Mouse (Mus musculus): ENCODE data around the gene Med12l. TPM values are rescaled to one million over a fixed set of nuclear protein-coding genes. Genes with fewer than 3 reads are reported as not detected.

The Med12l gene
- polyA plus RNA-seq, 1 experiment, result 0.71 TPM

GRCm38 (mm10) chr3:59191674-59192073 lies 186.0 kb downstream of the Med12l start:
- TF ChIP-seq POLR2A (IDR thresholded peaks at IDR 0.05; ENCODE audit: borderline replicate concordance, extremely low read depth, low read depth, low read length) (no peak), CTCF (IDR thresholded peaks at IDR 0.05; ENCODE audit: insufficient read depth, low read length) (no peak)
- WGBS, result 92% methylated on average over 6 of the region's 6 CpGs
- Histone ChIP-seq H3K4me1 (ENCODE audit: control insufficient read depth, insufficient read depth, low read length) (no peaks in the 10 kb centered on the region), H3K4me3 (replicated peaks; ENCODE audit: extremely low read depth, low read depth, low read length) (no peak overlapping the region)
- no peak for DNase-seq

GRCm38 (mm10) chr3:59194099-59194498 lies 188.5 kb downstream of the Med12l start:
- DNase-seq, result no peak
- WGBS, result 87% methylated on average over 7 of the region's 7 CpGs
- H3K4me3 ChIP-seq (replicated peaks; ENCODE audit: extremely low read depth, low read depth, low read length), result no peak overlapping the region
- no peaks in the 10 kb centered on the region for H3K4me1 ChIP-seq (ENCODE audit: control insufficient read depth, insufficient read depth, low read length)
- TF ChIP-seq CTCF (IDR thresholded peaks at IDR 0.05; ENCODE audit: insufficient read depth, low read length), result no peak
- no peak for TF ChIP-seq POLR2A (IDR thresholded peaks at IDR 0.05; ENCODE audit: borderline replicate concordance, extremely low read depth, low read depth, low read length)

- 84% methylated on average over 7 of the region's 7 CpGs for WGBS
- no peak within 1 kb of the TSS for H3K4me3 ChIP-seq (replicated peaks; ENCODE audit: extremely low read depth, low read depth, low read length)
- no peak for DNase-seq
- H3K4me1 ChIP-seq (ENCODE audit: control insufficient read depth, insufficient read depth, low read length), result no peaks in the 10 kb centered on the region
- no peak for TF ChIP-seq CTCF (IDR thresholded peaks at IDR 0.05; ENCODE audit: insufficient read depth, low read length)
- TF ChIP-seq POLR2A (IDR thresholded peaks at IDR 0.05; ENCODE audit: borderline replicate concordance, extremely low read depth, low read depth, low read length), result no peak
Observed at GRCm38 (mm10) chr3:59194938-59195337, 189.3 kb downstream of the Med12l start, which contains the start of gene Gpr87. Gene Gpr87, minus strand, starts transcription at chr3:59195104.

- TF ChIP-seq CTCF (IDR thresholded peaks at IDR 0.05; ENCODE audit: insufficient read depth, low read length), result no peak
- TF ChIP-seq POLR2A (IDR thresholded peaks at IDR 0.05; ENCODE audit: borderline replicate concordance, extremely low read depth, low read depth, low read length), result no peak
- Histone ChIP-seq H3K4me1 (ENCODE audit: control insufficient read depth, insufficient read depth, low read length) (no peaks in the 10 kb centered on the region), H3K4me3 (replicated peaks; ENCODE audit: extremely low read depth, low read depth, low read length) (no peak overlapping the region)
- no peak for DNase-seq
- WGBS, result 59% methylated on average over 4 of the region's 4 CpGs
Observed at GRCm38 (mm10) chr3:59197329-59197948, 191.8 kb downstream of the Med12l start.

- 62% methylated on average over 8 of the region's 8 CpGs for WGBS
- no peak for TF ChIP-seq CTCF (IDR thresholded peaks at IDR 0.05; ENCODE audit: insufficient read depth, low read length)
- no peak for TF ChIP-seq POLR2A (IDR thresholded peaks at IDR 0.05; ENCODE audit: borderline replicate concordance, extremely low read depth, low read depth, low read length)
- Histone ChIP-seq H3K4me3 (replicated peaks; ENCODE audit: extremely low read depth, low read depth, low read length) (no peak overlapping the region), H3K4me1 (ENCODE audit: control insufficient read depth, insufficient read depth, low read length) (peaks cover 3% of the 10 kb centered on the region; the same call in 1 of the 2 replicates)
- DNase-seq, result peak; percentile 22
Observed at GRCm38 (mm10) chr3:59203802-59204520, 198.3 kb downstream of the Med12l start.

GRCm38 (mm10) chr3:59204719-59205503 lies 199.3 kb downstream of the Med12l start:
- DNase-seq, result no peak
- WGBS, result 50% methylated on average over 11 of the region's 11 CpGs
- H3K4me3 ChIP-seq (replicated peaks; ENCODE audit: extremely low read depth, low read depth, low read length), result no peak overlapping the region
- TF ChIP-seq CTCF (IDR thresholded peaks at IDR 0.05; ENCODE audit: insufficient read depth, low read length) (no peak), POLR2A (IDR thresholded peaks at IDR 0.05; ENCODE audit: borderline replicate concordance, extremely low read depth, low read depth, low read length) (no peak)
- H3K4me1 ChIP-seq (ENCODE audit: control insufficient read depth, insufficient read depth, low read length), result peaks cover 3% of the 10 kb centered on the region; the same call in 1 of the 2 replicates

GRCm38 (mm10) chr3:59205941-59206340 lies 200.3 kb downstream of the Med12l start:
- WGBS, result 48% methylated on average over 4 of the region's 4 CpGs
- TF ChIP-seq POLR2A (IDR thresholded peaks at IDR 0.05; ENCODE audit: borderline replicate concordance, extremely low read depth, low read depth, low read length) (no peak), CTCF (IDR thresholded peaks at IDR 0.05; ENCODE audit: insufficient read depth, low read length) (no peak)
- Histone ChIP-seq H3K4me1 (ENCODE audit: control insufficient read depth, insufficient read depth, low read length) (peaks cover 3% of the 10 kb centered on the region; the same call in 1 of the 2 replicates), H3K4me3 (replicated peaks; ENCODE audit: extremely low read depth, low read depth, low read length) (no peak overlapping the region)
- no peak for DNase-seq

- no peak overlapping the region for H3K4me3 ChIP-seq (replicated peaks; ENCODE audit: extremely low read depth, low read depth, low read length)
- TF ChIP-seq CTCF (IDR thresholded peaks at IDR 0.05; ENCODE audit: insufficient read depth, low read length), result peak; percentile 47; the same call in 1 of the 2 replicates
- no peak for TF ChIP-seq POLR2A (IDR thresholded peaks at IDR 0.05; ENCODE audit: borderline replicate concordance, extremely low read depth, low read depth, low read length)
- WGBS, result 65% methylated on average over 4 of the region's 4 CpGs
- no peak for DNase-seq
- H3K4me1 ChIP-seq (ENCODE audit: control insufficient read depth, insufficient read depth, low read length), result peaks cover 5% of the 10 kb centered on the region; the same call in 1 of the 2 replicates
Observed at GRCm38 (mm10) chr3:59208650-59209548, 203.3 kb downstream of the Med12l start.

All from lung, adult 2 months (tissue).